In genomic region chr11:45670156-45670830, GRCm38 (mm10) we compare ENCODE assay signal across 12 mouse cellular contexts.
DNase-seq lines count a peak whose midpoint lies in the region; ATAC-seq and TF ChIP-seq lines count a peak whose summit lies in the region.
"Had no signal": no experiment of that assay in that cellular context is flagged by ENCODE, and none has a peak within 500 bp of the region (broad histone marks: within the 10 kb centered on the region; RNA-seq: fewer than 3 reads in every experiment).

No protein-coding gene starts in this region.

- H3K27ac ChIP-seq in kidney, postnatal 0 days, result no peak overlapping the region
- H3K27ac ChIP-seq in kidney, embryonic 16.5 days (ENCODE audit: low read length), result no peak overlapping the region
- no peak overlapping the region for H3K27ac ChIP-seq in embryonic facial prominence, embryonic 11.5 days (replicated peaks; ENCODE audit: low read depth, low read length)
- H3K27ac ChIP-seq: liver, embryonic 12.5 days had no signal

- H3K4me3 ChIP-seq in kidney, postnatal 0 days (replicated peaks; ENCODE audit: low read depth, low read length), result no peak overlapping the region
- H3K4me3 ChIP-seq in kidney, embryonic 16.5 days (ENCODE audit: low read length), result no peak overlapping the region
- no peak overlapping the region for H3K4me3 ChIP-seq in embryonic facial prominence, embryonic 11.5 days (ENCODE audit: low read depth, low read length)
- H3K4me3 ChIP-seq: liver, embryonic 12.5 days; megakaryocyte, embryonic 14.5 days had no signal

- no peak for ATAC-seq in kidney, postnatal 0 days (replicated peaks; ENCODE audit: low FRiP score, low read depth)
- ATAC-seq in kidney, embryonic 16.5 days (ENCODE audit: low FRiP score, low TSS enrichment), result no peak
- no peak for ATAC-seq in embryonic facial prominence, embryonic 11.5 days (replicated peaks; ENCODE audit: insufficient number of reproducible peaks, low FRiP score, low TSS enrichment, low read depth)
- no peak for ATAC-seq in granulocyte monocyte progenitor cell, adult 5-6 weeks (replicated peaks; ENCODE audit: poor library complexity, severe bottlenecking)
- ATAC-seq: liver, embryonic 12.5 days; lung, postnatal 0 days had no signal

- H3K9me3 ChIP-seq in kidney, postnatal 0 days (replicated peaks; ENCODE audit: low read length), result no peaks in the 10 kb centered on the region
- H3K9me3 ChIP-seq in kidney, embryonic 16.5 days (ENCODE audit: low read length), result no peaks in the 10 kb centered on the region
- no peaks in the 10 kb centered on the region for H3K9me3 ChIP-seq in embryonic facial prominence, embryonic 11.5 days (replicated peaks; ENCODE audit: control insufficient read depth, low read length)
- H3K9me3 ChIP-seq: liver, embryonic 12.5 days; megakaryocyte, embryonic 14.5 days had no signal

- WGBS in kidney, postnatal 0 days, result 13% methylated on average over 8 of the region's 8 CpGs
- 14% methylated on average over 8 of the region's 8 CpGs for WGBS in kidney, embryonic 16.5 days
- 22% methylated on average over 8 of the region's 8 CpGs for WGBS in embryonic facial prominence, embryonic 11.5 days

- TF ChIP-seq CTCF in kidney, postnatal 0 days (IDR thresholded peaks at IDR 0.05; ENCODE audit: low read depth), result no peak

- no peaks in the 10 kb centered on the region for H3K27me3 ChIP-seq in kidney, postnatal 0 days (ENCODE audit: insufficient read depth, low read length)
- no peaks in the 10 kb centered on the region for H3K27me3 ChIP-seq in kidney, embryonic 16.5 days (ENCODE audit: insufficient read depth, low read length)
- no peaks in the 10 kb centered on the region for H3K27me3 ChIP-seq in embryonic facial prominence, embryonic 11.5 days (ENCODE audit: control insufficient read depth, insufficient read depth, low read length)
- H3K27me3 ChIP-seq: liver, embryonic 12.5 days had no signal

- no peaks in the 10 kb centered on the region for H3K36me3 ChIP-seq in kidney, postnatal 0 days (ENCODE audit: insufficient read depth, low read length)
- H3K36me3 ChIP-seq in kidney, embryonic 16.5 days (ENCODE audit: insufficient read depth, low read length), result no peaks in the 10 kb centered on the region
- no peaks in the 10 kb centered on the region for H3K36me3 ChIP-seq in embryonic facial prominence, embryonic 11.5 days (replicated peaks; ENCODE audit: control insufficient read depth, insufficient read depth, low read depth, low read length)
- H3K36me3 ChIP-seq: liver, embryonic 12.5 days had no signal

- DNase-seq in adrenal gland, postnatal 36 days, result peak; percentile 2 to 18
- no peak for DNase-seq in adrenal gland, adult 8-10 months
- DNase-seq in kidney, postnatal 0 days (ENCODE audit: low spot score), result peak; percentile 54
- DNase-seq in embryonic facial prominence, embryonic 11.5 days (ENCODE audit: low spot score), result peak; percentile 39
- peak; percentile 32 for DNase-seq in skeletal muscle tissue, adult 2 months (ENCODE audit: low read depth, low spot score)
- no peak for DNase-seq in cerebellum, adult 9-11 months
- DNase-seq: cerebellum, adult 18-20 months had no signal

- no peak overlapping the region for H3K9ac ChIP-seq in kidney, postnatal 0 days (ENCODE audit: low read depth, low read length)
- H3K9ac ChIP-seq in kidney, embryonic 16.5 days (replicated peaks; ENCODE audit: low read length), result no peak overlapping the region
- no peak overlapping the region for H3K9ac ChIP-seq in embryonic facial prominence, embryonic 11.5 days (replicated peaks; ENCODE audit: low read length)
- H3K9ac ChIP-seq: liver, embryonic 12.5 days had no signal

- no peaks in the 10 kb centered on the region for H3K4me1 ChIP-seq in kidney, postnatal 0 days (replicated peaks; ENCODE audit: insufficient read depth, low read length)
- peaks cover 3% of the 10 kb centered on the region for H3K4me1 ChIP-seq in kidney, embryonic 16.5 days (ENCODE audit: insufficient read depth, low read length)
- no peaks in the 10 kb centered on the region for H3K4me1 ChIP-seq in embryonic facial prominence, embryonic 11.5 days (ENCODE audit: control insufficient read depth, insufficient read depth, low read length)
- H3K4me1 ChIP-seq: liver, embryonic 12.5 days; megakaryocyte, embryonic 14.5 days had no signal

- no peak overlapping the region for H3K4me2 ChIP-seq in kidney, postnatal 0 days (ENCODE audit: low read length)
- no peak overlapping the region for H3K4me2 ChIP-seq in kidney, embryonic 16.5 days (replicated peaks; ENCODE audit: low read depth, low read length)
- no peak overlapping the region for H3K4me2 ChIP-seq in embryonic facial prominence, embryonic 11.5 days (ENCODE audit: low read depth, low read length)
- H3K4me2 ChIP-seq: liver, embryonic 12.5 days had no signal

Comparison
In these comparisons a context has a peak if more than half of its experiments do, and no peak if none do; other contexts are left out.
1. DNase-seq: peak in adrenal gland, postnatal 36 days (2 of 2), kidney, postnatal 0 days (single experiment), embryonic facial prominence, embryonic 11.5 days (single experiment) and skeletal muscle tissue, adult 2 months (single experiment); none in adrenal gland, adult 8-10 months (single experiment) and cerebellum, adult 9-11 months (single experiment).